Mouse (Mus musculus): ENCODE data around the gene Ppbp. TPM values are rescaled to one million over a fixed set of nuclear protein-coding genes. Genes with fewer than 3 reads are reported as not detected.
"Not testable (repeated sequence)": the region's sequence is repeated elsewhere in the genome, so short reads cannot be mapped to it uniquely, and the experiment has no call there.

Ppbp gene
- polyA plus RNA-seq, 1 experiment from 2014 or later, result 13.4 TPM

- H3K9me3 ChIP-seq (replicated peaks), result no peaks in the 10 kb centered on the region
- H3K4me3 ChIP-seq, result no peak overlapping the region
- no peaks in the 10 kb centered on the region for H3K36me3 ChIP-seq
- H3K9ac ChIP-seq, result no peak overlapping the region
- no peak for ATAC-seq (ENCODE audit: insufficient number of reproducible peaks, low FRiP score)
- H3K4me2 ChIP-seq, result no peak overlapping the region
- 66% methylated on average over 11 of the region's 11 CpGs for WGBS
- 0 out of 2 replicates have a peak, but pooled peaks cover 7% of the 10 kb centered on the region for H3K4me1 ChIP-seq (replicated peaks)
- no peak overlapping the region for H3K27ac ChIP-seq (ENCODE audit: poor library complexity, severe bottlenecking)
- H3K27me3 ChIP-seq (replicated peaks), result no peaks in the 10 kb centered on the region
Observed at GRCm38 (mm10) chr5:90789306-90790073, 21.2 kb downstream of the Ppbp start.

GRCm38 (mm10) chr5:90790074-90790502 lies 21.8 kb downstream of the Ppbp start:
- no peak for ATAC-seq (ENCODE audit: insufficient number of reproducible peaks, low FRiP score)

GRCm38 (mm10) chr5:90794195-90794625 lies 25.9 kb downstream of the Ppbp start, which contains the start of gene Cxcl15:
Cxcl15 (plus strand) TSS chr5:90794534.
- H3K4me3 ChIP-seq, result no peak within 1 kb of the TSS
- no peak within 1 kb of the TSS for H3K27ac ChIP-seq (ENCODE audit: poor library complexity, severe bottlenecking)
- no peak within 1 kb of the TSS for H3K4me2 ChIP-seq

More at GRCm38 (mm10) chr5:90790074-90790502, 21.8 kb downstream of the Ppbp start:
- H3K4me2 ChIP-seq, result no peak overlapping the region
- no peaks in the 10 kb centered on the region for H3K36me3 ChIP-seq
- H3K9me3 ChIP-seq (replicated peaks), result no peaks in the 10 kb centered on the region
- WGBS, result 83% methylated on average over 8 of the region's 8 CpGs
- no peaks in the 10 kb centered on the region for H3K27me3 ChIP-seq (replicated peaks)
- no peak overlapping the region for H3K9ac ChIP-seq
- H3K4me1 ChIP-seq (replicated peaks), result 0 out of 2 replicates have a peak, but pooled peaks cover 7% of the 10 kb centered on the region
- no peak overlapping the region for H3K4me3 ChIP-seq
- no peak overlapping the region for H3K27ac ChIP-seq (ENCODE audit: poor library complexity, severe bottlenecking)

GRCm38 (mm10) chr5:90795392-90795791 lies 27.1 kb downstream of the Ppbp start:
- not testable (repeated sequence) for H3K27ac ChIP-seq (ENCODE audit: poor library complexity, severe bottlenecking); H3K9ac ChIP-seq; ATAC-seq (ENCODE audit: insufficient number of reproducible peaks, low FRiP score); H3K4me1 ChIP-seq (replicated peaks); H3K27me3 ChIP-seq (replicated peaks); H3K9me3 ChIP-seq (replicated peaks); H3K36me3 ChIP-seq; H3K4me2 ChIP-seq; H3K4me3 ChIP-seq
- 82% methylated on average over 2 of the region's 2 CpGs for WGBS

More at GRCm38 (mm10) chr5:90794195-90794625, 25.9 kb downstream of the Ppbp start, which contains the start of gene Cxcl15:
- Histone ChIP-seq H3K4me1 (replicated peaks) (no peaks in the 10 kb centered on the region), H3K36me3 (no peaks in the 10 kb centered on the region), H3K9me3 (replicated peaks) (no peaks in the 10 kb centered on the region), H3K27me3 (replicated peaks) (no peaks in the 10 kb centered on the region), H3K9ac (no peak within 1 kb of the TSS)
- WGBS, result 66% methylated on average over 5 of the region's 5 CpGs
- ATAC-seq (ENCODE audit: insufficient number of reproducible peaks, low FRiP score), result no peak

- Histone ChIP-seq H3K4me3 (no peak overlapping the region), H3K27me3 (replicated peaks) (no peaks in the 10 kb centered on the region), H3K4me2 (no peak overlapping the region), H3K36me3 (no peaks in the 10 kb centered on the region), H3K9ac (no peak overlapping the region), H3K9me3 (replicated peaks) (no peaks in the 10 kb centered on the region), H3K27ac (ENCODE audit: poor library complexity, severe bottlenecking) (no peak overlapping the region), H3K4me1 (replicated peaks) (no peaks in the 10 kb centered on the region)
- ATAC-seq (ENCODE audit: insufficient number of reproducible peaks, low FRiP score), result no peak
Observed at GRCm38 (mm10) chr5:90804574-90804973, 36.3 kb downstream of the Ppbp start.

GRCm38 (mm10) chr5:90806050-90806449 lies 37.7 kb downstream of the Ppbp start:
- H3K4me2 ChIP-seq, result no peak overlapping the region
- ATAC-seq (ENCODE audit: insufficient number of reproducible peaks, low FRiP score), result no peak
- H3K9me3 ChIP-seq (replicated peaks), result no peaks in the 10 kb centered on the region
- H3K36me3 ChIP-seq, result no peaks in the 10 kb centered on the region
- no peak overlapping the region for H3K27ac ChIP-seq (ENCODE audit: poor library complexity, severe bottlenecking)
- H3K9ac ChIP-seq, result no peak overlapping the region
- no peaks in the 10 kb centered on the region for H3K27me3 ChIP-seq (replicated peaks)
- no peaks in the 10 kb centered on the region for H3K4me1 ChIP-seq (replicated peaks)
- no peak overlapping the region for H3K4me3 ChIP-seq

GRCm38 (mm10) chr5:90807176-90807950 lies 39.0 kb downstream of the Ppbp start:
- H3K4me3 ChIP-seq, result no peak overlapping the region
- WGBS, result 74% methylated on average over 3 of the region's 3 CpGs
- no peak for ATAC-seq (ENCODE audit: insufficient number of reproducible peaks, low FRiP score)

More at GRCm38 (mm10) chr5:90807176-90807950, 39.0 kb downstream of the Ppbp start:
- Histone ChIP-seq H3K36me3 (no peaks in the 10 kb centered on the region), H3K4me2 (no peak overlapping the region), H3K4me1 (replicated peaks) (no peaks in the 10 kb centered on the region), H3K9ac (no peak overlapping the region), H3K27me3 (replicated peaks) (no peaks in the 10 kb centered on the region), H3K9me3 (replicated peaks) (no peaks in the 10 kb centered on the region), H3K27ac (ENCODE audit: poor library complexity, severe bottlenecking) (no peak overlapping the region)

Small RNAs within 50 kb of the gene (microRNA-seq; reads per million reads assigned to microRNA genes)
- not detected for gene Gm24322

Other genes starting within 250 kb of the Ppbp start
- 0.09 TPM in 1 of 2 replicates, not detected in the other for gene Afm, start 249.6 kb upstream of the Ppbp start, polyA plus RNA-seq (2016; fragmentation: Nextera tagmentation; extraction: Ambion mirVana)
- gene 5830473C10Rik, start 207.4 kb upstream of the Ppbp start, polyA plus RNA-seq (2016; fragmentation: Nextera tagmentation; extraction: Ambion mirVana), result not detected in 2 replicates
- gene Rassf6, start 127.9 kb upstream of the Ppbp start, polyA plus RNA-seq (2016; fragmentation: Nextera tagmentation; extraction: Ambion mirVana), result 0.35 and 0.52 TPM in 2 replicates
- gene Cxcl5, start 9.2 kb upstream of the Ppbp start, polyA plus RNA-seq (2016; fragmentation: Nextera tagmentation; extraction: Ambion mirVana), result not detected in 2 replicates
- 75.1 and 90.7 TPM in 2 replicates for gene Pf4, start 3.9 kb downstream of the Ppbp start, polyA plus RNA-seq (2016; fragmentation: Nextera tagmentation; extraction: Ambion mirVana)
- gene Cxcl3, start 17.6 kb downstream of the Ppbp start, polyA plus RNA-seq (2016; fragmentation: Nextera tagmentation; extraction: Ambion mirVana), result not detected in 2 replicates
- not detected in 2 replicates for gene Cxcl15, start 26.0 kb downstream of the Ppbp start, polyA plus RNA-seq (2016; fragmentation: Nextera tagmentation; extraction: Ambion mirVana)
- 0.15 TPM in 1 of 2 replicates, not detected in the other for gene Cxcl1, start 122.7 kb downstream of the Ppbp start, polyA plus RNA-seq (2016; fragmentation: Nextera tagmentation; extraction: Ambion mirVana)
- not detected in 2 replicates for gene Cxcl2, start 135.4 kb downstream of the Ppbp start, polyA plus RNA-seq (2016; fragmentation: Nextera tagmentation; extraction: Ambion mirVana)
- 35.1 and 38.0 TPM in 2 replicates for gene Mthfd2l, start 162.6 kb downstream of the Ppbp start, polyA plus RNA-seq (2016; fragmentation: Nextera tagmentation; extraction: Ambion mirVana)